Mouse (Mus musculus): ENCODE results near the gene Dclre1a.
"Not testable (repeated sequence)": the region's sequence is repeated elsewhere in the genome, so short reads cannot be mapped to it uniquely, and the experiment has no call there.

Dclre1a gene

GRCm38 (mm10) chr19:56548230-56549032 is 409 bp upstream of the Dclre1a start, which contains the start of gene Nhlrc2:
Nhlrc2 (plus strand) TSS chr19:56548261.
- peak; percentile 90 for DNase-seq (ENCODE audit: low read depth, low spot score)

GRCm38 (mm10) chr19:56546031-56546430 is 2.0 kb downstream of the Dclre1a start:
- no peak for DNase-seq (ENCODE audit: low read depth, low spot score)

DNA sequence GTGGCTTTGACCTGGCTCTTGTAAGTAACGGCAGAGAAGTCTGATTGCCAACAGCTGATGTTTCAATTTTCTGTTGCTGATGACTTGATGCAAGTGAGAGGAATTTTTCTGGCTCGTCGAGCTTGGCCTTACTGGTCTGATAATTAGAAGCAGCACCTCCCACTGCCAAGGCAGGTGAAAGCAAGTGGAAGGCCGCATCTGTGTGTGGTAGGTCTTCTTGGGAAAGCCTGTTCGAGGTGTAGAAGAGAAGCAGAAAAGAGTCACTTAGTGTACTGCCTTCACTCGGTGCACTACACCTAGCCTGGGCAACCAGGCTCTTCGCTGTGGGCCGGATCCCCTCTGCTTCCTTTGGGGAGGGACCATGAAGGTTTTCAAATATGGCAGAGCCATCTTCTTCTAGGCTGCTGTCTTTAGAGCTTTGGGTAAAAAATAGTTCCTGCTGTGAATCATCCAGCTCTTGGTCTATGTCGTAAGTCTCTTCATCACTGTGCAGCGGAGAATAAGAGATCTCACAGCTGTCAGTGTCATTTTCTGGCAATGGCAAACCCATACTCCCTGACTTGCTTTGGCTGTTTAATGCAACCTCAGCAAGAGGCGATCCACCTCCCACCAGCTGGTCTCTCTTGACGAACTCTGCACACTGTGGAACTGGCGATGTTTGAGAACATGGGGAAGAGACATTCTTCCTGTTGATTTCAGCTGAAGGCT is 3.2 kb downstream of the Dclre1a start:
- no peak for DNase-seq (ENCODE audit: low read depth, low spot score)

DNA sequence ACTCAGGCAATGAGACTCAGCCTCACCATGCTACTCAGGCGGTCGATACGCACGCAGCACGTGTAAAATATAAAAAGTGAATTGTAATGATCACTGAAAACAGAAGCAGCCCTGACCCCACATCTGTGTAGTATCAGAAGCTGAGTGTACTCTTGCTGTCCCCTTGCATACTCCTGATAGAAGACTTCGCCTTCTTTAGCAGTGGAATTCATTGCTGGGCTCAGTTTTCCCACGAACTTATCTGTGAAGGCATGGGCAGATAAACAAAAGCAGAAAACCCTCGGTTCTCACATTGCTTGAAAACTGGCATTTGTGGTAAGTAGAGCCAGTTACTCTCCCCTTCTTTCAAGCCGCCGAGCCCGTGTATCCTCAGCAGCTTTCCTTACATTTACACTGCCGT is 4.7 kb downstream of the Dclre1a start:
- DNase-seq (ENCODE audit: low read depth, low spot score) = no peak

GRCm38 (mm10) chr19:56535765-56536164 is 12.3 kb downstream of the Dclre1a start:
- DNase-seq (ENCODE audit: low read depth, low spot score) = peak; percentile 53

GRCm38 (mm10) chr19:56535064-56535463 is 13.0 kb downstream of the Dclre1a start:
- DNase-seq (ENCODE audit: low read depth, low spot score) = no peak

- DNase-seq (ENCODE audit: low read depth, low spot score) = no peak
Measured at GRCm38 (mm10) chr19:56534337-56534736, 13.7 kb downstream of the Dclre1a start.

DNA sequence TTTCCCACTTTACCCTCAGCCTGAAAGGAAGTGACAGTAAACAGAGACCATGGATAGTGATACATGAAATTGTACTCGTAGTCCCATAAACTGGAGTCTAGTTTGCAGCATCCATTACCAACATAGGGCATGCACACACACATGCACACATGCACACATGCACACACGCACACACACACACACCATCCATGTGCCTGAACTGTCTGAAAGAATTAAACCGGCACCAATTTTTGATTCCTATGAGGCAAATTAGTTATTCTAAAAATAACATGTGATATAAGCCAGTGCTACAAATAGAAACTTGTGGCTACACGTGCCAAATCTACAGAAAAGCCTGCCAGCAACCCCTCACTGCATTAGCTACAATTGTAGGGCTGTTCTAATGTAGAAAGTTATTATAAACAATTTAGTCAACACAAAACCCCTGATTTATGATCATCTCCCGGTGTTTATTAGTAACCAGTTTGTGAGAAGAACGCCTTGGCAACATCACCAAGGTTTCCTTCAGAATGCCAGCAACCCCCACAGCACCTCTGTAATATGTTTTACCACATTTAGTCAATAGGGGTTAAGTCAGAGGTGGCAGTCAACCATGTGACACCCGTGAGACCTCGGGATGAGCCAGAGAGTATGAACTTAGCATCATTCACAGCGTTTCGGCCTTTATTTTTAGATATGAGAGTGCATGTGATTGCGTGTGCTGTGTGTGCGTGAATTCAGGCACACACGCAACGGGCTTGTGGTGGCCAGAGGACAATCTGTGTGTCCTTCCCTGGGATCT is 14.5 kb downstream of the Dclre1a start:
- DNase-seq (ENCODE audit: low read depth, low spot score) = no peak

GRCm38 (mm10) chr19:56531251-56531650 is 16.8 kb downstream of the Dclre1a start:
- no peak for DNase-seq (ENCODE audit: low read depth, low spot score)

GRCm38 (mm10) chr19:56530529-56530928 is 17.5 kb downstream of the Dclre1a start:
- not testable (repeated sequence) for DNase-seq (ENCODE audit: low read depth, low spot score)

- DNase-seq (ENCODE audit: low read depth, low spot score) = not testable (repeated sequence)
Measured at GRCm38 (mm10) chr19:56519408-56519807, 28.6 kb downstream of the Dclre1a start.

DNA sequence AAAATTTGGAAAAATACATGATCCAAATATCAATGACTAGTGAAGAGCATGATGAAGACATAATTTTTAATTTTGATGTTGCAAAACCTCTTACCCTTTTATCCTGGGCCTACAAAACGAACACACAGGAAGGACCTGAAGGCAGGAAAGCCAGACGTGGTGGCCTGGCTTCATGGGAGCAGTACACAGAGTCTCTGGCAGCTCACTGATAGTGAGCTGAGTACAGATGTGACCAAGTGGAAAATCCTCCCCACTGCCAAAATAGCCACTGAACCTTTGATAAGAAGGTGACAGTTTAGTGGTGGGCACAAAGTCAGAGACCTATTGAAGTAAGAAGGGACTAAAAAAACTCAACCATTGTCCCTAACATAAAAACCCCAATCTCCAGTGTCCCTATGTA is 34.5 kb downstream of the Dclre1a start:
- DNase-seq (ENCODE audit: low read depth, low spot score) = not testable (repeated sequence)

- DNase-seq (ENCODE audit: low read depth, low spot score) = not testable (repeated sequence)
Measured at GRCm38 (mm10) chr19:56511207-56511606, 36.8 kb downstream of the Dclre1a start.

- DNase-seq (ENCODE audit: low read depth, low spot score) = not testable (repeated sequence)
Measured at GRCm38 (mm10) chr19:56503525-56503924, 44.5 kb downstream of the Dclre1a start.

DNA sequence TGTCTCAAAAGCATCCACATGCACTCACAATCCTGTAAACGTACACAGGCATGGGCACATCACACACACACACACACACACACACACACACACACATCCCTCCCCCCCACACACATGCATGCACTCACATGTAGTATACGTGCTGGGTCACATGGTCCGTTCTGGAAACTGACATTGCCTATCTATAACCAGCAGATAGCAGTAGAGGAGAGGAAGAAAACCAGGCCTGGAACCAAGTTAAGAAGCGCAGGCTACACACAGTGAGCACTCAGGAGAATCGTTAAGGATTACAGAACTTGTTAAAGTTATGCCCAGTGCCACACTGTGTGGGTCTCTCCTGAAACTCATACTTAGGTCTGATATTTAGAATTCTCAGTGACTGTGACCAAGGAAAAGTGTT is 45.0 kb downstream of the Dclre1a start:
- DNase-seq (ENCODE audit: low read depth, low spot score) = not testable (repeated sequence)

DNA sequence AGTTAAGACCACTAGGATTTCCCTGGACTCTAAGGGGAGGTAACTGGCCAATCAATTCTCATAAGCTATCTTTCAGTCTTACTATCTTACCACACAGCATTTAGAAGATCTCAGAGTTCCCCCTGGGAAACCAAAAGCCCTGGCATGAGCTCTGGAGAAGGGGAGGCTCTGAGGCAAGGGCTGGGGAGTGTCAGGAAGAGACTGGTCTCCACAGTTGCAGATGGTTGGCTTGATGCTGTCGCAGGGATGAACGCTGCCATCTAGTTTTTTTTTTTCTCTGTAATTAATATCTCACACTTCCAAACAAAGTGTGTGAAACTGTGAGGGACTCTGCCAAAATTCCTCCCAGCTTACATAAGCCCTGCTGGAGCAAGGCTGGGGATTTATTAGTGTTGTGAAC is 53.9 kb downstream of the Dclre1a start:
- DNase-seq (ENCODE audit: low read depth, low spot score) = not testable (repeated sequence)

GRCm38 (mm10) chr19:56489601-56490000 is 58.4 kb downstream of the Dclre1a start:
- DNase-seq (ENCODE audit: low read depth, low spot score) = no peak

- DNase-seq (ENCODE audit: low read depth, low spot score) = no peak
Measured at GRCm38 (mm10) chr19:56487339-56487738, 60.7 kb downstream of the Dclre1a start.

DNA sequence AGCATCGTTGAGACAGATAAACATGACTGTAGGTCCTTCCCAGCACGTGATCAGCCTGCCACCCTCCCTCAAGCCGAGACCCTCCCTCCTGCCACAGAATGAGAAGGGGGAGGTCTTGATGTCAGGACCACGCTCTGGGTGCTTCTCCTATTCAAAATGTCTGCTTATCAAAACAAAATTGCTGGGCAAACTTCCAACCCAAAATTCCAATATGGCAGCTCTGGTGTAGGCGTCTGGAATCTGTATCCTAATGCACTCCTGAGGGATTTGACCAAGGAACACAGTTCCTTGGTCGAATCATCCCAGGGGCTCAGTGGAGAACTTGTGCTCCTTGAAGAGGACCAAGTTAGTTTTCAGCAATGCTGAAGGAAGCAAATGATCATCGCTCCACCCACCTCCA is 61.1 kb downstream of the Dclre1a start:
- DNase-seq (ENCODE audit: low read depth, low spot score) = no peak

DNA sequence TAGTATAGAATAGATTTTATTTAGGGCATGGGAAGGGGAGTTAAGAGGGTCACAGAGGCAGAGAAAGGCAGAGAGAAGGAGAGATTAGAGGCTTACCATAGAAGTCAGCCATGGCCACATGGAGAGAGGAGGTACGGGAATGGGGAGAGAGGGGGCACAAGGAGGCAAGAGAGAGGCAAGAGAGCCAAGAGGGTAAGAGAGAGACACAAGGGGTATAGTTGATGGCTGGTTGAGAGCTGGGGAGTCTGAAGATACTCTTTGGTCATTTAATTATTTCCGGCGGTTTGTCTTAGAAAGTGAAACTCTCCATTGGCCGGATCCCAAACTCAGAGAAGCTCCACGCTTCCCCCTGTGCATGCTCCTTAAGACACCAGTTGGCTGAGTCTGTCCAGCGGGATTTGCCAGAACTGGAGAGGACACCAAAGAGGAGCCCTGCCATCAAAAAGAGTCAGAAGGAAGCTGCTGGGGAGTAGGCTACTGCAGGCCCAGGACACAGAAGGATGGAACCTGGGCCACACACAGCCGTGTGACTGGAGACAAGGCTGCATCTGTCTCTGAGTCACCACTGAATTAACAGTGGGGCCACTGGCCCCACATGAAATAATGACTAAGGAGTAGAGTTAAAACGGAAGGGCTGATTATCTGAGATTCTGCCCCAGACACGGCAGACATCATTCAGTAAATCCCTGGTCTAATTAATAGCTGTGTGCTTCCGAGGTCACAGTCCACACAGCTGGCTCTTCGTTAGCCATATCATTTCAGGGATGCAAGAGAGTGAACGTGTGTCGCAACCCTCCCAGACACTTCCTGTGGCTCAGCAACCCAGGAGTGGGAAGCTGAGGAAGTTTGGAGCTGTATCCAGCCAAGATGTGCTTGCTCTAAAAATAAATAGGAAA is 62.4 kb downstream of the Dclre1a start:
- no peak for DNase-seq (ENCODE audit: low read depth, low spot score)
